Mouse (Mus musculus): ENCODE results near the gene Spx. TPM values are rescaled to one million over a fixed set of nuclear protein-coding genes. Genes with fewer than 3 reads are reported as not detected.

The Spx gene
- polyA plus RNA-seq, 1 experiment, result 2.6 TPM

DNA sequence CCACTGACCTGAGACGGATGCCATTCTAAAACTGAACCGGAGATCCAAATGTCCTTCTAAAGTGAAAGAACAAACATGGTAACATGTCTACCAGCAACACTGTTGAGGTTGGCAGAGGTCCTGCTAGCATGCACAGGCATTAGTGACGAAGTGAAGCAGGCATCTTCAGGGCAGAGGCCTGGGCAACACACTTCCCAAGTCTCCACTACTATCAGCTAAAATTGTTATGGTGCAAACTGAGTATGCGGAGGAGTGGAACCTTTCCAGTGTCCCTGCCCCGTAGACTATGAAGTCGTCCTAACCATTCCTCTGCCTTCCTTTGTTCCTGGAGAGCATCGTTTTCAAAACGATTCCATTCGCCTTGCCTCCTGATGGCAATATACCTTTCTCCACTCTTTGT lies 28.7 kb upstream of the Spx start:
- peaks cover 8% of the 10 kb centered on the region for H3K4me1 ChIP-seq (ENCODE audit: control insufficient read depth, insufficient read depth, low read length)
- TF ChIP-seq POLR2A (IDR thresholded peaks at IDR 0.05; ENCODE audit: low read depth, low read length) (no peak), CTCF (IDR thresholded peaks at IDR 0.05; ENCODE audit: borderline replicate concordance, insufficient read depth, low read length) (no peak)
- no peak overlapping the region for H3K4me3 ChIP-seq (ENCODE audit: insufficient read depth, low read length)
- H3K27ac ChIP-seq (ENCODE audit: insufficient read depth, low read length), result no peak overlapping the region

DNA sequence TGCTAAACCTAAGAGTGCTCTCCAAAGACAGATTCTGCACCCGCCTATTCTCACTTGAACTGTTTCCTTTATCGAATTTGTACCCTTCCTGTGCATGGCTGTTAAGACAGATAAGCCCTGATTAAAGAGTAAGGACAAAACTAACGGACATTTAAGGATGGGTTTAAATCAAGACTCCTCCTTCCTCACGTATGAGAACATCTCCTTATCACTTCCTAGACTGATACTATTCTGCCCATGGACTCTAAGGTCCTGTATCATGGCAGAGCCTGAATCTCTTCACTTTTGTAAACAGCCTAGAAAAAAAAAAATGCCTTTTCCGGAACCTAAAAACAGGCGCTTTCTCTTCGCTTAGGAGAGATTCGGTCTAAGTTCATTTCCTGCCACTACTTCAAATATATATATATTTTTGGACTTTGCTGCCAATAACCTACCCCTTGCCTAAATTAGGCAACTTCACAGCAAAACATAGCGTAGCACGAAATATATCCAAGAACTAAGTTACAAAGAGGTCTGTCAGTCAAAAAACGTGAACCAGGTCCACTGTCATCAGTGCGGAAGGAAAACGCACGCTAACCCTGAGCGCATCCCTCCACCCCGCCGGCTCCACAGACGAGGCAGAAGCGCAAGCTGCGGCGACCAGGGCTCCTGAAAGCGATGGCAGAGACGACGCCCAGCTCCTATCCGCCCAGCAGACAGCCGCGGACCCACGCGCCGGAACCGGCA lies 26.8 kb upstream of the Spx start:
- H3K4me3 ChIP-seq (ENCODE audit: insufficient read depth, low read length), result peak overlapping the region; percentile 89
- peaks cover 11% of the 10 kb centered on the region for H3K4me1 ChIP-seq (ENCODE audit: control insufficient read depth, insufficient read depth, low read length)
- H3K27ac ChIP-seq (ENCODE audit: insufficient read depth, low read length), result no peak overlapping the region
- TF ChIP-seq CTCF (IDR thresholded peaks at IDR 0.05; ENCODE audit: borderline replicate concordance, insufficient read depth, low read length) (no peak), POLR2A (IDR thresholded peaks at IDR 0.05; ENCODE audit: low read depth, low read length) (no peak; the same call in none of the 2 replicates)

DNA sequence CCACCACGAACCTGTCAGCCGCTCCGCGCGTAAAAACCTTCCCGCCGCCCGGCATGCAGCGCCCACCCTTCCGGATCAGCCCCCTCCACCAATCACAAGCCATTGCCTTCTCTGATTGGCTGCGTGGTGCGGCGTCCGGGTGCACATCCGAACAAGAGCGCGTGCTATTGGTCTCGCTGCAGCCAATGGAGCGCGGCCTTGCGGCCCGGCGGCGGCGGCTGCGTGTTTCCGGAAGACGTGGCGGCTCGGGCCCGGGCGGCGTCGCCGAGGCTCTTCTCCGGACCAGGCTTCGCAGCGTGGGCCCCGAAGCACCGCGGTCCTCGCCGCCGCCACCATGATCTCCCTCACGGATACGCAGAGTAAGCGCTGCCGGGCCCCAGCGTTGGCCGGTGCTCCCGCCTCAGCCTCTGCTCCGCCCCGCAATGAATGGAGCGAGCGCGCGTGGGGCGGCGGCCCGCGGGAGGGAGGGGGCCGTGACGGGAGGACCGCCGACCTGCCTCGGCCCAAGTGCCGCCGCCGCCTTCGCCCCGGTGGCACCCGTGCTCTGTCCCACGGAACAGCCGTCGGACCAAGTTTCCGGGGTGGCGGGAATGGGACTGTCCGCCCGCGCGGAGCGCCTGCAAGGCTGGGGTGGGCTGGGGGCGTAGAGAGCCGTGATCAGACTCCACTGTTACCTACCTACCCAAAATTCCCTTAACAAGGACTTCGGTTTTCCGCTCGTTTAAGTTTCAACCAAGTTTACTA lies 26.1 kb upstream of the Spx start, which contains the start of the genes Recql and Golt1b:
Gene Recql (minus strand): TSS at position 77 of the 744 bp plus-strand sequence.
Gene Golt1b (plus strand): TSS at position 211 of the 744 bp plus-strand sequence.
- TF ChIP-seq POLR2A (IDR thresholded peaks at IDR 0.05; ENCODE audit: low read depth, low read length), result peak; percentile 49; the same call in 1 of the 2 replicates
- TF ChIP-seq CTCF (IDR thresholded peaks at IDR 0.05; ENCODE audit: borderline replicate concordance, insufficient read depth, low read length), result no peak
- Histone ChIP-seq H3K4me1 (ENCODE audit: control insufficient read depth, insufficient read depth, low read length) (peaks cover 11% of the 10 kb centered on the region), H3K27ac (ENCODE audit: insufficient read depth, low read length) (peak within 1 kb of the TSS; percentile 8; the same call in 1 of the 2 replicates), H3K4me3 (ENCODE audit: insufficient read depth, low read length) (peak within 1 kb of the TSS; percentile 89)

DNA sequence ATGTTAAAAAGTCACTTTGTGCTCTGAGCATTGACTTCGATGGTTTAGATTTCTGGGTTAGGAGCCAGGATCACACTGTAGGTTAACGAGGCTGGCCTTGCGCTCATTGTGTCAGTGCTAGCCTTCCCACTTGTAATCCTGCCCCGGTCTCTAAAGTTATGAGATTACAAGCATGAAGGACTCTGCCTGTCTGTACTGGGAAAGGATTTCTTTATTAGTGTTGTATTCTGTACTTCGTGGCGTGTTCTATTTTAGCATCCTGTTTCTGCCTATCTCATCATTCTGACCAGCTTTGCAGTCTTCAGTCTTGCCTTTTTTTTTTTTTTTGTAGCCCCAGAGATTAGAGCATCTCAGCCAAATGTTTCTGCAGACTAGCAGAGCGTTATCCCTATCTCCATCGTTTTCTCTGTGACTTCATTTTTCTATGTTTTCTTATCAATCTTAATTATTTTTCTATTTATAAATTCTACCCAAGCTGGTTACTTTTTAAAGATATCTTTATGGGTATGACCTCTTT lies 25.4 kb upstream of the Spx start:
- TF ChIP-seq CTCF (IDR thresholded peaks at IDR 0.05; ENCODE audit: borderline replicate concordance, insufficient read depth, low read length) (no peak), POLR2A (IDR thresholded peaks at IDR 0.05; ENCODE audit: low read depth, low read length) (0 out of 2 replicates have a peak, but pooled peaks have one; percentile 19)
- Histone ChIP-seq H3K4me3 (ENCODE audit: insufficient read depth, low read length) (peak overlapping the region; percentile 77), H3K4me1 (ENCODE audit: control insufficient read depth, insufficient read depth, low read length) (peaks cover 11% of the 10 kb centered on the region), H3K27ac (ENCODE audit: insufficient read depth, low read length) (peak overlapping the region; percentile 8; the same call in 1 of the 2 replicates)

DNA sequence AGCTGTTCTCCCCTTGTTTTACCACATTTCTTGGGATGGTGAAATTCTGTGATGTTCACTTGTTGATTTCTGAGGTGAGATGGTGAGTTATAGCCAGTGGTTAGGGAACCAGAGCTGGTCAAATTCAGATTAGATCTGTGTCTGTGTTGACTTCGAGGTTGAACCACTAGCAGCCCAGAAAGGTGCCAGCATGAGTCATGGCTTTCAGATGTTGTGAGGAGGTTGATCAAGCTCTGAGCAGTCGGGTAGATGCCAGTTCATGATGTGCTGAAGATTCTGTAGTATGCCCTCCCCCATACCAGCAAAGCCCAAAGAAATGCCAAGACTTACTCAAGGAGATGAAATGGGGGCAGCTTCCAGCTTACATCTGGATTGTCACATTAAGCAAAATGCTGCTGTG lies 24.1 kb upstream of the Spx start:
- TF ChIP-seq POLR2A (IDR thresholded peaks at IDR 0.05; ENCODE audit: low read depth, low read length) (no peak), CTCF (IDR thresholded peaks at IDR 0.05; ENCODE audit: borderline replicate concordance, insufficient read depth, low read length) (no peak)
- H3K4me3 ChIP-seq (ENCODE audit: insufficient read depth, low read length), result peak overlapping the region; percentile 51; the same call in 1 of the 2 replicates
- H3K27ac ChIP-seq (ENCODE audit: insufficient read depth, low read length), result peak overlapping the region; percentile 2; the same call in 1 of the 2 replicates

DNA sequence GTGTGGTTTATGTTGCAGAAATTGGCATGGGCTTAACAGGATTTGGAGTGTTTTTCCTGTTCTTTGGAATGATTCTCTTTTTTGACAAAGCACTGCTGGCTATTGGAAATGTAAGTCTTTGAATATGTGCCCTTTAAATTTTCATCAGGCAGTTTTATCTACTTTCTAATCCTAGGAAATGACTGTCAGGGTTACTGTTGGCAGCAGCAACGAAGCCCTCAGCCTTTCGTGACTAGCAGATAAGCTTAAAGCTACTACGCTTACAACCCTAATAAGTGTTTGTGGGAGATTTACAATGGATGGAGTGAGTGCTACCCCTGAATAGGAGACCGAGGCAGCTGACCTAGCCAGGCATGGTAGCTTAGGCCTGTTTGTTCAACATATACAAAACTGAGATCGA lies 20.9 kb upstream of the Spx start:
- TF ChIP-seq POLR2A (IDR thresholded peaks at IDR 0.05; ENCODE audit: low read depth, low read length) (no peak), CTCF (IDR thresholded peaks at IDR 0.05; ENCODE audit: borderline replicate concordance, insufficient read depth, low read length) (no peak)
- no peak overlapping the region for H3K27ac ChIP-seq (ENCODE audit: insufficient read depth, low read length)
- H3K4me3 ChIP-seq (ENCODE audit: insufficient read depth, low read length), result no peak overlapping the region
- H3K4me1 ChIP-seq (ENCODE audit: control insufficient read depth, insufficient read depth, low read length), result peaks cover 11% of the 10 kb centered on the region

More for the DNA sequence above, 24.1 kb upstream of the Spx start:
- peaks cover 11% of the 10 kb centered on the region for H3K4me1 ChIP-seq (ENCODE audit: control insufficient read depth, insufficient read depth, low read length)

- no peak overlapping the region for H3K4me3 ChIP-seq (ENCODE audit: insufficient read depth, low read length)
- TF ChIP-seq POLR2A (IDR thresholded peaks at IDR 0.05; ENCODE audit: low read depth, low read length) (no peak), CTCF (IDR thresholded peaks at IDR 0.05; ENCODE audit: borderline replicate concordance, insufficient read depth, low read length) (no peak)
- H3K27ac ChIP-seq (ENCODE audit: insufficient read depth, low read length), result no peak overlapping the region
- peaks cover 3% of the 10 kb centered on the region; the same call in 1 of the 2 replicates for H3K4me1 ChIP-seq (ENCODE audit: control insufficient read depth, insufficient read depth, low read length)
Observed at GRCm38 (mm10) chr6:142394669-142395068, 18.6 kb upstream of the Spx start.

- no peaks in the 10 kb centered on the region for H3K4me1 ChIP-seq (ENCODE audit: control insufficient read depth, insufficient read depth, low read length)
- H3K27ac ChIP-seq (ENCODE audit: insufficient read depth, low read length), result no peak overlapping the region
- H3K4me3 ChIP-seq (ENCODE audit: insufficient read depth, low read length), result no peak overlapping the region
- no peak for TF ChIP-seq POLR2A (IDR thresholded peaks at IDR 0.05; ENCODE audit: low read depth, low read length)
- TF ChIP-seq CTCF (IDR thresholded peaks at IDR 0.05; ENCODE audit: borderline replicate concordance, insufficient read depth, low read length), result no peak
Observed at GRCm38 (mm10) chr6:142395756-142396155, 17.5 kb upstream of the Spx start.

GRCm38 (mm10) chr6:142411140-142411539 lies 2.1 kb upstream of the Spx start:
- TF ChIP-seq POLR2A (IDR thresholded peaks at IDR 0.05; ENCODE audit: low read depth, low read length) (no peak), CTCF (IDR thresholded peaks at IDR 0.05; ENCODE audit: borderline replicate concordance, insufficient read depth, low read length) (no peak)
- Histone ChIP-seq H3K4me3 (ENCODE audit: insufficient read depth, low read length) (no peak overlapping the region), H3K27ac (ENCODE audit: insufficient read depth, low read length) (no peak overlapping the region), H3K4me1 (ENCODE audit: control insufficient read depth, insufficient read depth, low read length) (no peaks in the 10 kb centered on the region)

Measured in embryonic fibroblast, embryonic 13.5 days (primary cell).